Mouse (Mus musculus) cerebellum, adult (tissue): ENCODE data around the gene Slc22a12.
A peak's percentile ranks its signal among the peaks of the same experiment; 100 is the strongest.

ENCODE experiments used
- ATAC-seq: cut with Nextera tagmentation; 2 replicates; pipeline ENCODE4 v1.9.2; 2017; ENCODE audit warnings: mild to moderate bottlenecking, moderate library complexity, mixed read lengths; ENCODE audit not compliant: insufficient number of reproducible peaks, low FRiP score, low TSS enrichment

Slc22a12 gene

DNA sequence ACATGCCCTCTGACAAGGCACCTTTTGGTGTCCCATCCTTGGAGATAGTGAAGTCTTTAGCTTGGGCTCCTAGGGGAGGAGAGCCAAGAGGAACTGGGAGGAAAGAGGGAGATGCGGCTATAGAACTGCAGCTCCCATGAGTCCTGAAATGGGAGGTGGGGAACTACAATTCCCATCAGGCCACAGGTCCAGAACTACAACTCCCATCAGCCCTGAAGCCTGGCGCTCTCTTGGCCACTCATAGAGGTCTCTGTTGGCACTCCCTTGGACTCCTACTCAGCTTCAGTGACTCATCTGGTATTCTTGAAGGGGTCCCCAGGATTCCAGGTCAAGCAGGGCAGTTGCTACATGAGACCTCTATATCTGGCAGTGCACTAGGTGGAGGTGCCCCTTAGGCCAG is 23.3 kb downstream of the Slc22a12 start:
- ATAC-seq: no peak

DNA sequence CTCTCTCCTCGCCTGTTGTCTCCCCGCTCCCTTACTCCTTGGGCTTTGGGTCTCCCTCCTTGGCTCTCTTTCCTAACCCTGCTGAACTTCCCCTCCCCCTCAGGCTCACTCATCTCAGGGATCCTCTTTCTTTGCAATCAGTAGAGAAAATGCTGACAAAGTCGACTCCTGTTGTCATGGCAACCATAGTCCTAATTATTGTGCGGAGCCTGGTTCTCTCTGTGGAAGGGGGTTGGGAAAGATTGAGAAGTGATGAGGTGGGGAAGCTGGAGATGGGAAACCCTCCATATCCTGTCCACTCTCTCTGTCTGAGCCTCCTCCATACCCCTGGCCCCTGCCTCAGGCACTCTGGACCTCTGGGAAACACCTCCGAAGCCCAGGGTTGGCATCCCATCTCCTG is 24.2 kb downstream of the Slc22a12 start:
- ATAC-seq: no peak

DNA sequence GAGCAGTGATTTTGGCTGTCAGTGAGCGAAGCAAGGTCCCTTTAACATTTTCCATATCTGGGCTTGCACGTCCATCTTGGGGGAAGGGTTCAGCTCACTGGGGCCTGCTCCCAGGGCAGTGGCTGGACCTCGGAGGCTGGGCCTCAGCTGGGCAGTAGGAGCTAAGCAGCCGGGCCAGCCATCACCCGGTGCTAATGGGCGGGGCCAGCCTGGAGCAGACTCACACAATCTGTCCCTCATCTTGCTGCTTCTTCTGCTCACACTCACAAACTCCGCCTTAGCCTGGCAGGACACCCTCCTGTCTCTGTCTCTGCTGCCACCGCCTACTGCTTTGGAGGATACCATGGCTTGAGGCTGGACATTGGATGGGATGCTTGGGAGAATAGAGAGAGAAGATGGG is 26.7 kb downstream of the Slc22a12 start:
- 0 out of 2 replicates have a peak, but pooled peaks have one; percentile 39 for ATAC-seq

DNA sequence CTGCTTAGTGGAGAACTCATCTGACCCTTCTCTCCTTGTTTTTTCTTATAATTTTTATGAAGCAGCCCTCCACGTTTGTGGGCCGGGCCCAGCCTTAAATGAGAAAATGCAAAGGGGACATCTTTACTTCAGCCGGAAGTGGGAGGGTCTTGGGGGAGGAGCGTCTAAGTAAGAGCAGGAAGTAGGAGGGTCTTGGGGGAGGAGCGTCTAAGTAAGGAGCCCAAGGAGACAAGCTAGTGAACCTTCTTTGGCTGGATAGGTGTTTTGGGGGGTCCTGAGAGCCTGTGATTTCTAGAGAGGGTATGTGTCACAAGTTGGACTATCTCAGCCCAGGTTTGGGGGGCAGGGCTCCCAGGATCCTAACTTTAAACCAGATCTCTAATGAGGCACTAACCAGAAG is 27.4 kb downstream of the Slc22a12 start:
- no peak for ATAC-seq

DNA sequence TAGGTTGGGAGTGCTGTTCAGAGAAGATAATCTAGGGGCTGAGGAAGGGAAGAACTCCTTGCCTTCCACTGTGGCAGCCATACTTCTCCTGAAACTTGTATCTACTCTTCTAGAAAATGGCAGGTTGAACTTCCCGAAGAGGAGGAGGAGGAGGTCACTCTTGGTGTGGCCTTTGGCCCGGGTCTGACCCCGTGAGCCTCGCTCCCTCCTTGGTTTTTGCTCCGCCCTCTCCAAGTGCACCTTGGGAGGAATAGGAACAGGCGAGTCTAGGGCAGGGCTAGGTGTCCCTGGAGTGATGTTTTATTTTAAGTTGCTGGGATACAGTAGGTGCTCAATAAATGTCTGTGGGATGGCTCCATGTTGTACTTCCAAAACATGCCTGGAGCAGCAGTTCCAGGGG is 27.9 kb downstream of the Slc22a12 start:
- no peak for ATAC-seq

DNA sequence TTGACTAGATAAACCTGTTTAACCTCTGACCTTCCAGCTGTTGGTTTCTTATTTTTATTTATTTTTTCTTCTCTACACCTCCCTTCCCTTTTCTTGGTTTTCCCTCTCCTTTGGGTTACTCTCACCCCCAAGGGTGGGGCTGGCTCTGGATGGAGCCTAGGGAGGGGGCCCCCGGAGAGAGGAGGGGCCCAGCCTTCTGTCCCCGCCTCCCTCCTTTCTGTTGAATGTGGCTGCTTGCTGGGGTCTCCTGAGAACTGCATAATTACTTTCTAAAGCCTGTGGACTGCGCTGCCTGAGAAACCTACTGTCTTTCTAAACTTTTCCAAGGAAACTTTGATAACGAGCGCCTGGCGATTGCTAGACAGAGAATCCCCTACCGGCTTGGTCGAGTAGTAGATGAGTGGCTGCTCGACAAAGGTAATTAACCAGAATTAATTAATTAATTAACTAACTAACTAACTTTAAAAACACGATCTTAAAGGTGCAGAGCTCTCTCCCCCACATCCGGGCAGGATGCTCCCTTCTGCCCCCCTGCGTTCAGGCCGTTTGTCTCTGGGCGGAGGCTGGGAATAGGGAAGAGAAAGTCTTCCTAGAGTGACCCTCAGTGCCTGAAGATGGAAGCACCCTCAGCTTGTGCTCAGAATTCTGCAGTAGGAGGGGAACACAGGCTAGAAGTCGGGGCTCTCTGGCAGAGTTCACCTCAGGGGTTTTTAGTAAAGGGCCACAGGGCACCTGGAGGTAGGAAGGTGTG is 29.3 kb downstream of the Slc22a12 start:
- ATAC-seq: no peak

DNA sequence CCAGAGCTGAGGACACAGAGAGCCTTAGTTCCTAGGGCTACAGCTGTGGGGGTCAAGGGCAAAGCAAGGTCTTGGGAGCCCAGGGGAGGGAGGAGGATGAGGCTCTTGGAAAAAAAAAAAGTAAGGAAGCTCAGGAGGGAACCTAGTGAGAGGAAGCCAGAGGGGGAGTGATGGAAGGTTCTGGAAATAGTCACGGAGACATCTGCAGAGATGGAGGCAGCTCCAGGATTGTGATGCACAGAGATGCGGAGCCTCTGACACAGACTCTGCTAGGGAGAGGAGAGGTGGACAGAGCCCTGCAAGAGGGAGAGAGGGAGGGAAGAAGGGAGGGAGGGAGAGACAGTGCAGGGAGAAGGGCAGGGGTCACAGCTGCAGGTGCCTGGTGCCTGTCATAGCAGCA is 32.3 kb downstream of the Slc22a12 start:
- no peak for ATAC-seq

DNA sequence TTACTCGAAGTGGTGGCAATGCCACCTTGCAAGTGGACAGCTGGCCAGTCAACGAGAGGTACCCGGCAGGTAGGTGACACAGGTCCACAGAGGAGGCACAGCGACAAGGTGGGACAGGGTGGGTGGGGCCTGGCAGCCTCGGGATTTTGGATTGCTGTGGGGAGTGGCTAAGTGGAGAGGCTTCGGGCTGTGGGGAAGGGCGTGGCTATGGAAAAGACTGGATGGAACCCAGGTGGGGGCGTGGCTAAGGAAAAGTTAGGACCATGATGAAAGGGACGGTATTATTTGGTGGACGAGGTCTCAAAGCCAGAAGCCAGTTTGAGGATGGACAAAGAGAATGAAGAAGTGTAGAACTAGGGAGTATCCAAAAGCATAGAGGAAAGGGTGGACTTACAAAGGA is 33.0 kb downstream of the Slc22a12 start:
- no peak for ATAC-seq

DNA sequence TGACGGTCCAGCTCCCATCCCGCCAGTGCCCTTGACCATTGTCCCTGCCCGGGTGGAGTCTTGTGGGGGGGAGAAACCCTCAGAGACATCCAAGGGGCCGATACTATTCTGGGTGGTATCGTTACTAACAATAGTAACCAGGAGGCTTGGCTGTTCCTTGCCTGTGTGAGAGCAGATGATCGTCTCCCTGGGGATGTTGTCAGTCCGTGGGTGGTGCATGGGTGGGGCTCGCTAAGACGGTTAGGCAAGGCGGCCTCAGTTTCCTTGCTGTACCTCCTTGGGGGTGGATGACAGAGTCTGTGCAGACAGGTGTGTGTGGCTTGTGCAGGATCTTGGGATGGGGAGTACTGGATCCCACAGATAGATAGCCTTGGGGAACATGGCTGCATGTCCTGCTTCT is 35.4 kb downstream of the Slc22a12 start:
- no peak for ATAC-seq

DNA sequence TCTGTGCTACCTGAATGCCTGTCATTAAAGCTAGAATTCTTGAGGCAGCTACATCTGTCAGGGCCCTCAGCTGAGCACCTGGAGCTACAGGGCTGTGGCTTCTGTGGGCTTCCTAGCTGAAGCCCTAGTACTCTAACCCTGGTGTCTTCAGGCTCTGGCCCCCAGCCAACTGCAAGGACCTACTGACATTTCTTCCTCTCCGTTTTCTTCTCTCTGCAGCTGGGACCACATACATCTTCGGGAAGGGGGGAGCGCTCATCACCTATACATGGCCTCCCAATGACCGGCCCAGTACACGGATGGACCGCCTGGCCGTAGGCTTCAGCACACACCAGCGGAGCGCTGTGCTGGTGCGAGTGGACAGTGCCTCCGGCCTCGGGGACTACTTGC is 38.2 kb downstream of the Slc22a12 start:
- ATAC-seq: no peak

DNA sequence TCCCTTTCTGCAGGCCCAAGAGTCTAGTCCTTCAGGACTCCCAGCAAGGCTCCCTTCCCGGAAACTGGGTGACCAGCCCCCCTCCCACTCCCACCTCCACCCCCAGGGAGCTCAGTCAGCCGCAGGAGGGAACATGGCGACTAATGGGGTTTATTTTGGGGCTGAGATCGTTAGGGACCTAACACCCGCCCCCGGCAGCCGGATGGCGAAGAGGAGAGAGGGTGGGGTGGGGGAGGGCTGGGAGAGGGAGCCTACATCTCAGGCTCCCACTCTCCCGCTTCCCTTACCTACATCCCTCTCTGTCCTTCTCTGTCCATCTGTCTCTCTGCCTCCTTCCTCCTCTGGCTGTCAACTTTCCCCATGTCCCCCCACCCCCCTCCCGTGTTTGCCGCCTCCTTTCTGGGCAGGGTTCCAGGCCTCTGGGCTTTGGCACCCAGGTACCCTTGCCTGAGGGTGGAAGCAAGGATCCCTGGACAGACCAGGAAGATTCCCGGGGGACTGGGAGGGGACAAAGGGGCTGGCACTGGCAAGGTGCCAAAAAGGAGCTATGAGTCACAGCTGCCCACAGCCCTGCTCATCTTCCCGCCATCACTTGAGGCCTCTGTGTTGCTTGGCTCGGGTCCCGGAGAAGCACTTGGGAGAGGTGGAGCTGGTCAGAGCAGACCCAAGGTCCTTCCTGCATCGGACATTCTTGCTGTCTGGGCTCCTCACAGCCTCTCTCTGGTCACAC is 38.7 kb downstream of the Slc22a12 start:
- no peak for ATAC-seq

DNA sequence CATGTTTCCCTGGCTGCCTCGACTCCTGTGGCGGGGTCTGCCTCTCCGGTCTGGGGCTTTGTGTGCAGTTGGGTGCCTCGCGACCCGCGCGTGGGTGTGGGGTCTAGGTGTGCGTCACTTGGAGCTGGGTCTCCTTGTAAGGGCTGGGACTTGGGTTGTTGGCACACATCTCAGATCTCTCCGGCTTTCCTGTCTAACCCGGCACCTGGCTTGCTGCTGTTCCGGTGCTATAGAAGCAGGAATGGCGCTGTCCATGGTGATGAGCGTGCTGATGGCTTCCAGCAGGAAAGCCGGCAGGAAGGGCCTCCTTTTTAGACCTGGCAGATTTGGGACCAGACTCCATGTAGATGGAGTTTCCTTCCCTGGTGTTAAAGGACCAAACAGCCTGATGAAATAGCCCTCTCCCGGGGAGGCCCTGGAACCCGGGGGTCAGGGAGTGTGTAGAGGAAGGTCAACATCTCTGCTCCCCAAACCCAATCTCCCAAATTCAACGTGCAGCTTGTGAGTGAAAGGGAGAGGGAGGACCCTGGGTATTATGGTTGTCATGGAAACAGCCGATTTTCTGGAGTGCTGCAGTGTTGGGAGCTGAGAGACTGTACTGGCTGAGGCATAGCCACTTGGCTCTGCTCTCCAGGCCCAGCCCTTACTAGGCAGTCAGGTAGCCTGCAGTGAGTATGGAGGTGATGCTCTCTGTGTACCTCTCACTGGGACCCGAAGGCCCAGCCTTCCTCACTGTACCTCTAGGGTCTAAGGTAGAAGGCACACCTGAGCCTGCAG is 40.1 kb downstream of the Slc22a12 start:
- ATAC-seq: no peak

DNA sequence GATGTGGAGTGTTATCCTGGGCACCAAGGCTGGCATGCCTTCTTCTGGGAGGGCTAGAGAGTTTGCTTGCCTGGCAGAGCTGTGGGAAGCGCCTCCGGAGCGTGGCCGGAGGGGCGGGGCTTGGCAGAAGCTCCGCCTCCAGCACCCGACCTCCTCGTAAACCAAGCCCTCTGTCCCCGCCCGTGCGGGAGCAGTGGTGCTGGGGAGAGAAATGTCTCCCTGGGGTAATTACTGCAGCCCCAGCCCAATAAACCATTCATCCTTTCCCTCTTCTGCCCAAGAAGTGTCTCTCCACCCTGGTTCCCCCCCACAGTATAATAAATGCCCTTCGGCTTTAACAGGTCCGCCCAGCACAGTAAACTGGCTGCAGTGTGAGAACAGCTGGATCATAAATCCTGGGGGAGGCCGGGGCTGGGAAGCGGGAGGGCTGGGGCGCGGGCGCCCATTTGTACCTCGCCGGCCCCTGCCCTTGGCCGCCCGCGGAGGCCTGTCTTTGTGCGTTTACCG is 40.7 kb downstream of the Slc22a12 start:
- ATAC-seq: peak; percentile 9; the same call in 1 of the 2 replicates

DNA sequence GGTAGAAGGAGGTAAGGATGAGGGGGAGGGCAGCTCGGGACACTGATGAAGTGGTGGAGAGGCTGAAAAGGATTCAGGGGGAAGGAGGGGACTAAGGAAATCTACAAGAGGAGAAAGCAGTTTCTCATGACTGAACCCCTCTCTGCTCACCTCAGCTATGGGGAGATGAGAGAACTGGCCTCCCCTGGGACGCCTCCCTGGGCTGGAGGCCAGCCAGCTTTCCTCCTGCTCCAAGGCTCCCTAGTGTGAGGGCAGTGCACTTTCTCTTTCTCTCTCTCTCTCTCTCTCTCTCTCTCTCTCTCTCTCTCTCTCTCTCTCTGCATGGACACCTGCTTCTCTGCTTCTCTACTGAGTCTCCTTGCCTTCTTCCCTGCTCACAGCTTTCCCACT is 42.2 kb downstream of the Slc22a12 start:
- ATAC-seq: no peak

DNA sequence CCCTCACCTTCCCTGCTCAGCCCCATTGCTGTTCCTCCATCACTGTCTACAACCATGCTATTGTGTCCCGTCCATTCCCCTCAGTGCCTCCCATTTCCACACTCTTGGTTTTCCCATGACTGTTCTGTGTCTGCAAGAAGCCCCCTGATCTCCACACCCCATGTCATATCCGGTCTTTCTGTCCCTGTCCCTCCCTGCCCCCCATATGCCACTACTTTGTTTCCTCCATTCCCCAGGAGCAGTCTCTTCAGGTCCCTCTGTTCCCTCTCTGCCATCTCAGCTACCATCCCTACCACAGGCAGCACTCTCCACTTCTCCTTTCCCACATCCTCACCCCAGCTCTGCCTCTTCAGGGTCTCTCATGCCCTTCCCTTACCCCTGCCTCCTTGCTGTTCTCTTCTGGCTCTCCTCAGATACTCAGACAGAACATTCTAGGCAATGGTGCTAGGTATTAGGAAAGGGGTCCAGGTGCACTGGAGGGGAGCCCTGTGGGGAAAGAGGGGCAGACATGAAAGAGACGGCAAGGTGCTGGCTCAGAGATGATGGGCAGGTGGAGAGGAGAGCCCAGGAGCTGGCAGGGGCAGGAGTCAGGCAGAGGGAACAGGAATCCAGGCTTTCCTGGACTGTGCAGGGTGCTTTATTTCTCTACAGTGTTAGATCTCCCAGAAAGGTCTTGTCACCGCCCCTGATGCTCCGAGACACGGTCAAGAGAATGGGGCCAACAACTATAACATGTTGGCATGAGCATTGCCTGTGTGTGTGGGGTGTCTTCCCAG is 42.8 kb downstream of the Slc22a12 start:
- ATAC-seq: no peak

DNA sequence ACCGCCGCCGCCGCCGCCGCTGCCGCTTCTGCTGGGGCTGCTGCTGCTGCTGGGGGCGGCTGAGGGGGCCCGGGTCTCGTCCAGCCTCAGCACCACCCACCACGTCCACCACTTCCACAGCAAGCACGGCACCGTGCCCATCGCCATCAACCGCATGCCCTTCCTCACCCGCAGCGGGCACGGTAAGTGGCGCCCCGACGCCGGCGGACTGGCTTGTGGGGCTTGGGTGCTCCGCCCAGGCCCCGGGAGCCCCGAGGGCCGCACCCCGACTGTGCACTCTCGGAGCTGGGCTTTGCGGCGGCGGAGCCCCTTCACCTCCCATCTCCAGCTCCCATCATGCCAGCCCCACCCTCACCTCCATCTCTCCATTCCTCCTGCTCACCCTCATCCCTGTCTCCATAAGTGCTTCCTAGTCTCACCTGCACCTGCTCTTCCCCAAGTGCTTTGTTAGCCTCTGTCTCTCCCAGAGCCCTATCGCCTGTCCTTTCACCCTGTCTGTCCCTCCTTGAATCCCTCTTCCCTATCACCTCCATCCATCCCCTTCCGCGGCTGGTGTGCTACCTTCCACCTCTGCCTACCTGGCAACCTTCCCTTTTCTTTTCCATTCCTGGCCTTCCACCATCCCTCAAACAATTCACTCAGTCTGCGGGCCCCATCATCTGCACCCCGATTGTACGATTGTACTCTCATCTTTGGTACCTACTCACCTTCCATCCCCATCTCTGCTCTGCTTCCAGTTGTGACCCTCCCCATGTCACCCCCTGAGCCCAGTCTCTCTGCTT is 44.3 kb downstream of the Slc22a12 start:
- no peak for ATAC-seq

DNA sequence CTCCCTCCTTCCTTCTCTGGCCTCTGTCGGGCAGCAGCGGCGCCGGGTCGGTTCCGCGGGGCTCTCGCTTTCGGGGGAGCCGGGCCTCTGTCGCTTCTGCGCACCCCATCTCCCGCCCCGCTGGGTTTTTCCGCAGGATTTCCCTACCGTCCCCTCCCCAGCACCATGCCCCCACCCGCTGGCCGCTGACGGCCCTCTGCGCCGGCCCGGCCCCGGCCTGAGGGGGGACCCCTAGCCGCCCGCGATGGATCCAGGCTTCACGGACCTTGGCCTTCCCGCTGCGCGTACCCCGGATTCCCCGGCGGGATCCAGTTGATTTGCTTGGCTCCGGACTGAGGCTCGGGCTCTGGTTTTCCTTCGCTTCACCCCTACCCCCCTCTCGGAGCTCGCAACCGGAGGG is 45.0 kb downstream of the Slc22a12 start:
- no peak for ATAC-seq

DNA sequence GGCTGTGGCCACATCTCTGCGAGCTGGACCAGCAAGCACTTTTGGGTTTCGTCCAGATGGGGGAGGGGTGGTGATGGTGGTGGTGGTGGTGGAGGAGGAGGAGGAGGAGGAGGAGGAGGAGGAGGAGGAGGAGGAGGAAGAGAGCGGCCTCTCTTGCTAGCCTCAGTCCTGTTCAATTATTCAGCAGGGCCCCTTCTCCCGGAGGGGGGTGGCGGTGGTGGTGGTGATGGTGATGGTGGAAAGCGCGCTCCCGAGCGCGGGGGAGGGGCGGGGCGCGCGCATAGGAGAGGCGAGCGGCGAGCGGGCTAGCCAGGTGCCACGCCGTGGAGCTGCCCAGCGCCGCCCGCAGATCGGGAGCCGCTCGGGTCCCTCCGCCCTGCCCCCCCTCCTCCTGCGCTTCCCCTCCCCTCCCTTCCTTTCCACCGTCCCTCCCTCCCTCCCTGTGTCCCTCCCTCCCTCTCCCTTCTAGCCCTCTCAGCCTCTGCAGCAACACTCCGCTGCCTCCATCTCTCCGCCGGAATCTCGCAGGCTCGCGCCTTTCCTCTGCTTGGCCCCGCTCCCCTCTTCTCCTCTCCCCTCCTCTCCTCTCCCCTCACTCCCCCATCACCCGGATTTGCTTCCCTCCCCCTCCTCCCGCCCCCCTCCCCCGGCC is 45.6 kb downstream of the Slc22a12 start:
- no peak for ATAC-seq
